In genomic region chr17:28350466-28351352, GRCm38 (mm10) we compare ENCODE assay signal across 8 mouse cellular contexts. TPM values are rescaled to one million over a fixed set of nuclear protein-coding genes. Genes with fewer than 3 reads are reported as not detected.
DNase-seq lines count a peak whose midpoint lies in the region; ATAC-seq and TF ChIP-seq lines count a peak whose summit lies in the region.

Gene Tead3 (minus strand): TSS chr17:28350817.

- peak within 1 kb of the TSS; percentile 94 for H3K4me2 ChIP-seq in lung, embryonic 16.5 days (ENCODE audit: low read depth, low read length)

- H3K36me3 ChIP-seq in kidney, adult 2 months (ENCODE audit: control insufficient read depth, insufficient read depth, low read length) = no peaks in the 10 kb centered on the region
- no peaks in the 10 kb centered on the region for H3K36me3 ChIP-seq in lung, embryonic 16.5 days (ENCODE audit: control insufficient read depth, insufficient read depth, low read length)

- H3K4me3 ChIP-seq in layer of hippocampus, adult 2 months = peak within 1 kb of the TSS; percentile 61
- peak within 1 kb of the TSS; percentile 75 for H3K4me3 ChIP-seq in kidney, adult 2 months (ENCODE audit: insufficient read depth, low read depth, low read length)
- peak within 1 kb of the TSS; percentile 84 for H3K4me3 ChIP-seq in lung, embryonic 16.5 days (ENCODE audit: low read length)

- H3K27me3 ChIP-seq in kidney, adult 2 months (replicated peaks; ENCODE audit: control insufficient read depth, insufficient read depth, low read length) = no peaks in the 10 kb centered on the region
- no peaks in the 10 kb centered on the region for H3K27me3 ChIP-seq in lung, embryonic 16.5 days (ENCODE audit: control insufficient read depth, insufficient read depth, low read depth, low read length)

- 2% methylated on average over 65 of the region's 73 CpGs for WGBS in kidney, adult 2 months
- WGBS in lung, embryonic 16.5 days = under 1% methylated on average over 51 of the region's 73 CpGs

- peak; percentile 89 for ATAC-seq in lung, embryonic 16.5 days (ENCODE audit: low read depth)

- H3K4me1 ChIP-seq in kidney, adult 2 months (ENCODE audit: control insufficient read depth, insufficient read depth, low read length) = peaks cover 7% of the 10 kb centered on the region; the same call in 1 of the 2 replicates
- peaks cover 42% of the 10 kb centered on the region for H3K4me1 ChIP-seq in lung, embryonic 16.5 days (replicated peaks; ENCODE audit: control insufficient read depth, insufficient read depth, low read length)

- H3K9ac ChIP-seq in lung, embryonic 16.5 days (ENCODE audit: low read length) = peak within 1 kb of the TSS; percentile 96

- TF ChIP-seq POLR2A in kidney, adult 2 months (IDR thresholded peaks at IDR 0.05; ENCODE audit: low read depth, low read length) = peak; percentile 43

- no peak for DNase-seq in layer of hippocampus, adult 2 months (ENCODE audit: low spot score in 2 of 2)
- DNase-seq in layer of hippocampus, adult 9-11 months = no peak
- peak; percentile 89 for DNase-seq in embryo, embryonic 11 days
- DNase-seq in heart, adult 8-10 months (ENCODE audit: low spot score) = peak; percentile 61
- DNase-seq in kidney, adult 2 months = peak; percentile 83
- peak; percentile 74 for DNase-seq in ovary, postnatal 14 days (ENCODE audit: low spot score)
- DNase-seq in urinary bladder, postnatal 14 days (ENCODE audit: low spot score) = peak; percentile 90

- no peaks in the 10 kb centered on the region for H3K9me3 ChIP-seq in lung, embryonic 16.5 days (ENCODE audit: control insufficient read depth, low read length)

- no peak for TF ChIP-seq CTCF in layer of hippocampus, adult 2 months (conservative IDR thresholded peaks at IDR 0.05)
- TF ChIP-seq CTCF in kidney, adult 2 months (conservative IDR thresholded peaks at IDR 0.05; ENCODE audit: insufficient read depth, insufficient read length, low read depth, low read length) = no peak

- peak within 1 kb of the TSS; percentile 69 for H3K27ac ChIP-seq in layer of hippocampus, adult 2 months
- H3K27ac ChIP-seq in kidney, adult 2 months (ENCODE audit: insufficient read depth, low read depth, low read length) = peak within 1 kb of the TSS; percentile 88
- H3K27ac ChIP-seq in lung, embryonic 16.5 days (ENCODE audit: low read length) = peak within 1 kb of the TSS; percentile 99

RNA-seq across cellular contexts. Expression of gene Tead3, which starts in this region (rescaled TPM):
- total RNA-seq in layer of hippocampus, adult 2 months (2021) = 1 to 10 TPM; 3.0 to 3.2 TPM
- 10 to 100 TPM in 3 of 4 experiments, 1 to 10 TPM in 1; 8.4 to 15.6 (median 11.7) TPM for total RNA-seq in heart, adult 8-10 months (2022)
- 15.7 and 17.8 TPM in 2 replicates for polyA plus RNA-seq in kidney, adult 2 months (2012; rRNA removed)
- 11.6 and 12.4 TPM in 2 replicates for polyA plus RNA-seq in lung, embryonic 16.5 days (2015; fragmentation: Nextera tagmentation; extraction: Ambion mirVana)

Comparison
In these comparisons a context has a peak if more than half of its experiments do, and no peak if none do; other contexts are left out.
1. DNase-seq: peak in embryo, embryonic 11 days (single experiment), heart, adult 8-10 months (single experiment), kidney, adult 2 months (single experiment), ovary, postnatal 14 days (single experiment) and urinary bladder, postnatal 14 days (single experiment); none in layer of hippocampus, adult 2 months (0 of 2) and layer of hippocampus, adult 9-11 months (single experiment).
2. Peak in every context shown above with its lines, with median percentiles within 50 percentile points of each other: H3K27ac ChIP-seq and H3K4me3 ChIP-seq.